Comparison of ENCODE assay signal across 27 mouse cellular contexts in the genomic region with DNA sequence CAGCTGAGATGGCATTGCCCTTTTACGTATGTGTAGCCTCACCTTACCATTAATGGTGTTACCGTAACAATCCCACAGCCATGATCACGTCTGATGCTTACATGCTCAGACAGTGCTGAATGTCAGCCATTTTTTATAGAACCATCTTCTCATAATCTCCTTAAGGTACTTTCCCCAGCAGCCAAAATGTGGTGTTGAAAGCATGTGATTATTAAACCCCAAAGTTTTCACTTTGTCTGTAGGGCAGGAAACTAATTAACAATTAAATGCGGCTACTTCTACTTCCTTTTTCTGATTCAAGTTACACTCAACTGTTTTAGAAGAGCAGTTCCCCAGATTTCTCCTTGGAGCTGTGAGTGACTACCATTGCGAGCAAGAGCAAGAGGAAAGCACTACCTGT. TPM values are rescaled to one million over a fixed set of nuclear protein-coding genes. Genes with fewer than 3 reads are reported as not detected.
DNase-seq lines count a peak whose midpoint lies in the region; ATAC-seq and TF ChIP-seq lines count a peak whose summit lies in the region.
"Had no signal": no experiment of that assay in that cellular context is flagged by ENCODE, and none has a peak within 500 bp of the region (broad histone marks: within the 10 kb centered on the region; RNA-seq: fewer than 3 reads in every experiment).

A gene (plus strand): TSS at position 295 of the 400 bp plus-strand sequence.

- peak; percentile 45 for ATAC-seq in common myeloid progenitor, adult 5-6 weeks (replicated peaks; ENCODE audit: low read depth, poor library complexity, severe bottlenecking)
- peak; percentile 23; the same call in 1 of the 2 replicates for ATAC-seq in megakaryocyte progenitor cell, adult 5-6 weeks (replicated peaks; ENCODE audit: poor library complexity)
- ATAC-seq: forebrain, embryonic 16.5 days had no signal

- H3K9me3 ChIP-seq in midbrain, embryonic 10.5 days (replicated peaks): no peaks in the 10 kb centered on the region; the same call in 1 of the 2 replicates
- H3K9me3 ChIP-seq: embryonic facial prominence, embryonic 13.5 days; forebrain, embryonic 12.5 days; G1E; heart, embryonic 13.5 days; hindbrain, embryonic 15.5 days had no signal

- no peak within 1 kb of the TSS for H3K27ac ChIP-seq in midbrain, embryonic 10.5 days (replicated peaks)
- no peak within 1 kb of the TSS for H3K27ac ChIP-seq in cerebellum, adult 2 months (ENCODE audit: insufficient read depth, low read length)
- H3K27ac ChIP-seq: embryonic facial prominence, embryonic 13.5 days; forebrain, embryonic 12.5 days; gastrocnemius, adult 2 months; heart, embryonic 13.5 days; hindbrain, embryonic 15.5 days had no signal

- no peak within 1 kb of the TSS for H3K4me3 ChIP-seq in midbrain, embryonic 10.5 days
- H3K4me3 ChIP-seq in cerebellum, adult 2 months (replicated peaks; ENCODE audit: insufficient read depth, low read depth, low read length): no peak within 1 kb of the TSS
- H3K4me3 ChIP-seq: embryonic facial prominence, embryonic 13.5 days; forebrain, embryonic 12.5 days; gastrocnemius, adult 2 months; heart, embryonic 13.5 days; hindbrain, embryonic 15.5 days had no signal

- 93% methylated on average over 5 of the region's 5 CpGs for WGBS in midbrain, embryonic 10.5 days
- WGBS in cerebellum, adult 2 months: 95% methylated on average over 5 of the region's 5 CpGs

- H3K36me3 ChIP-seq in midbrain, embryonic 10.5 days: no peaks in the 10 kb centered on the region
- H3K36me3 ChIP-seq: embryonic facial prominence, embryonic 13.5 days; forebrain, embryonic 12.5 days; G1E; heart, embryonic 13.5 days; hindbrain, embryonic 15.5 days had no signal

- peak; percentile 46 for DNase-seq in A20 (ENCODE audit: low read depth, low spot score)
- peak; percentile 26 to 34 for DNase-seq in B cell, adult 2 months
- DNase-seq in kidney, adult 11 months: no peak
- no peak for DNase-seq in midbrain, embryonic 10.5 days (ENCODE audit: low spot score)
- no peak for DNase-seq in cerebellum, adult 2 months
- DNase-seq in kidney, postnatal 10 days: no peak
- DNase-seq: adrenal gland, adult 8-10 months; adrenal gland, postnatal 36 days; cerebellum, adult 8-10 months; cerebellum, postnatal 14 days; gastrocnemius, adult 2 months; gastrocnemius, postnatal 25 days; heart, adult 11 months; heart, postnatal 36 days had no signal

- no peak for TF ChIP-seq POLR2A in cerebellum, adult 2 months (IDR thresholded peaks at IDR 0.05; ENCODE audit: borderline replicate concordance, insufficient read depth, low read length)

- H3K4me1 ChIP-seq in midbrain, embryonic 10.5 days: no peaks in the 10 kb centered on the region
- no peaks in the 10 kb centered on the region for H3K4me1 ChIP-seq in cerebellum, adult 2 months (ENCODE audit: control insufficient read depth, insufficient read depth, low read length)
- H3K4me1 ChIP-seq: embryonic facial prominence, embryonic 13.5 days; forebrain, embryonic 12.5 days; heart, embryonic 13.5 days; hindbrain, embryonic 15.5 days had no signal

- no peak for TF ChIP-seq CTCF in cerebellum, adult 2 months (IDR thresholded peaks at IDR 0.05; ENCODE audit: borderline replicate concordance, insufficient read depth, low read depth, low read length)

- no peaks in the 10 kb centered on the region for H3K27me3 ChIP-seq in midbrain, embryonic 10.5 days (ENCODE audit: low read depth, poor library complexity, severe bottlenecking)
- no peaks in the 10 kb centered on the region for H3K27me3 ChIP-seq in cerebellum, adult 2 months (ENCODE audit: control insufficient read depth, insufficient read depth, low read length)
- H3K27me3 ChIP-seq: embryonic facial prominence, embryonic 13.5 days; forebrain, embryonic 12.5 days; heart, embryonic 13.5 days; hindbrain, embryonic 15.5 days had no signal

RNA-seq across cellular contexts. Expression of the gene that starts here (rescaled TPM):
- not detected in 2 replicates for total RNA-seq in common myeloid progenitor, adult 5-6 weeks (2017)
- total RNA-seq in megakaryocyte progenitor cell, adult 5-6 weeks (2015): 0.05 TPM in 1 of 2 replicates, not detected in the other
- total RNA-seq in megakaryocyte progenitor cell, adult 5-6 weeks (2017): not detected in 2 replicates
- polyA plus RNA-seq in midbrain, embryonic 10.5 days (2016; fragmentation: Nextera tagmentation; extraction: Ambion mirVana): not detected in 2 replicates
- polyA plus RNA-seq in cerebellum, adult 2 months (2012; rRNA removed): not detected in 2 replicates
- total RNA-seq: adrenal gland, adult 8-10 months; adrenal gland, postnatal 36 days; gastrocnemius, adult 2 months; gastrocnemius, postnatal 25 days; heart, postnatal 36 days had no signal
- polyA plus RNA-seq: C2C12; cortical plate, adult 2 months; embryonic facial prominence, embryonic 13.5 days; forebrain, embryonic 12.5 days; forebrain, embryonic 16.5 days; frontal cortex, adult 2 months; G1E; heart, embryonic 13.5 days; heart, postnatal 0 days; hindbrain, embryonic 11.5 days; hindbrain, embryonic 15.5 days had no signal

Comparison
In these comparisons a context has a peak if more than half of its experiments do, and no peak if none do; other contexts are left out.
1. Peak in ATAC-seq in common myeloid progenitor, adult 5-6 weeks; RNA of the gene not detected or under 1 TPM.
2. Peak in ATAC-seq in megakaryocyte progenitor cell, adult 5-6 weeks; RNA of the gene not detected or under 1 TPM.
3. DNase-seq: peak in A20 (single experiment) and B cell, adult 2 months (2 of 2); none in kidney, adult 11 months (single experiment), midbrain, embryonic 10.5 days (single experiment), cerebellum, adult 2 months (0 of 2) and kidney, postnatal 10 days (single experiment).